Mouse (Mus musculus): ENCODE measurements at regions not wholly inside any gene's neighbourhood (a gene's known extent, or its start where the extent isn't known, plus 50 kb on each side); places are given as distances from the start of the nearest gene placed in this dataset.
"Not testable (repeated sequence)": the region's sequence is repeated elsewhere in the genome, so short reads cannot be mapped to it uniquely, and the experiment has no call there.

- DNase-seq (ENCODE audit: low spot score): not testable (repeated sequence)
Observed at GRCm38 (mm10) chr13:50906431-50906830, 194.2 kb upstream of the Spin1 start.

- no peak for DNase-seq (ENCODE audit: low spot score)
Observed at GRCm38 (mm10) chr13:50906910-50907309, 193.8 kb upstream of the Spin1 start.

GRCm38 (mm10) chr13:50912776-50913175, 187.9 kb upstream of the Spin1 start:
- not testable (repeated sequence) for DNase-seq (ENCODE audit: low spot score)

DNA sequence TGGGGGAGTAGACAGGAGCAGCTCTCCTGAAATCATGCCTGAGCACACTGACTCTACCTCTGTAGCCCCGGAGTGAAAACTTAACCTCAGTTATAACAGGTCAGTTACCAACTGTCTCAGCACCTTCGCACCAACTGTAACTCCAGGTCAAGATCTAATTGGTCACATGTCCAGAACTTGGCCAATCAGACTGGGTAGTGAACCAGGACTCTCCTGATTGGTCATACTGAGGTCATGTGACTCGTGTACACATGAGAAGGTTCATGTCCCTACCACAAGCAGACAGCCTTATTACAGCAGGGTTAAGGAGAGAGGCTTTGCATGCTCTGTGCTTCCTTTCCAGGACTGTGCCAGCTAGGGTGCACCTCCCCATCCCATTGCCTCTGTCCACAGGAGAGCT, 166.7 kb upstream of the Spin1 start:
- not testable (repeated sequence) for DNase-seq (ENCODE audit: low spot score)

DNA sequence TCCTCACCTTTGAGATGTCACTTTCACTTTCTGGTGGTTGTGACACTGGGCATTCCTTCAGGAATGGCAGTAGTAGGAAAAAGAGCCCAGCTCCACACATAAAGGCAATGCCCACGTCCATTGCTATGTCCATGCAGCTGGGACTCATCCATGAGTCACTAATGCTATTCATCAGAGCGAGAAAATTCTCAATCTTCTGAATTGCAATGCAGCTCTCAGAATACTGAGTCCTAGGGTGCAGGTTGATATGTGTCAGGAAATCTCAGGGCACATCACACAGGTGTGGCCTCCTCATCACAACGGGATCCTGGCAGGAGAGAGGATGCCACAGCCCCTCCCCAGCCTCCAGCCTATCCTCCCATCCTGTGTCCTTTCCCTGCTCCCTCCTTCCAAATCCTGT, 158.1 kb upstream of the Spin1 start:
- no peak for DNase-seq (ENCODE audit: low spot score)

- peak; percentile 90 for DNase-seq (ENCODE audit: low spot score)
Observed at GRCm38 (mm10) chr13:50949545-50950226, 151.0 kb upstream of the Spin1 start.

- no peak for DNase-seq (ENCODE audit: low spot score)
Observed at GRCm38 (mm10) chr13:50954671-50955070, 146.0 kb upstream of the Spin1 start.

DNA sequence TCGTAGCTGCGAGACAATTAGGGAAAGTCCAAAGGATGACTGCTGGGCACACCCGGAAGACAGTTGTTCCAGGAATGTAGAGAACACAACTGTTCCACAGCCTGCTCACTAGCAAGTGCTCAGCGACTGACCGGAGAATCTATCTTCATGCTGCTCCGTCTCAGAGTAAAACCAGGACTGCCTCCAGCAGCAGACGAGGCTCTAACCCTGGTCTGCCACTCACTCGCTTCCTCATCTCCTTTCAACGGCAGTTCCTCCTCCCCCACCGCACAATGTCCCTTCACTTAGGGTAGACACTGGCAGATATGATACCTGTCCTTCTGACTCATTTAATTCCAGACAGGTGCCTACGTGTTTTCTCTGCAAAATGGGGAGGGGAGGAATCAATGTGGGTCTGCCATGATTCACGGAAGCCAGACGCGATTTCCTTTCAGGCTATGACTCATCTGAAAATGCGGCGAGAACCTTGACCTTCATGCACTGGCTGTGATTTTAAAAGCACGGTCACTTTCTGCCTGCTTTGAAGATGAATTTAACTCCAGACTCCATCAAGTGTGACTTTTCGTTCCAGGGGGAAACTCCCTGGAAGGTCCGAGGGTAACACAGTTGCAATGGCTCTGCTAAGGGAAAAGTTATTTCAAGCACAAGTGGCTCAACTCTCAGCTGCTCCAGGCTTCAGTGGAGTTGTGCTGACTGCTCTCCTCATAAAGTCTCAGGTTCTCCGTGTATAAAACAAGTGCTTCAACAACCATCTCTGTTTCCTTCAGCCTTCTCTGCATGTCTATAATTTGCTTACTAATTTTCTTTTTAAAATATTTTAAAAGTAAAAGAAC, 142.4 kb upstream of the Spin1 start:
- DNase-seq (ENCODE audit: low spot score): no peak

GRCm38 (mm10) chr13:50960909-50961308, 139.8 kb upstream of the Spin1 start:
- DNase-seq (ENCODE audit: low spot score): no peak

DNA sequence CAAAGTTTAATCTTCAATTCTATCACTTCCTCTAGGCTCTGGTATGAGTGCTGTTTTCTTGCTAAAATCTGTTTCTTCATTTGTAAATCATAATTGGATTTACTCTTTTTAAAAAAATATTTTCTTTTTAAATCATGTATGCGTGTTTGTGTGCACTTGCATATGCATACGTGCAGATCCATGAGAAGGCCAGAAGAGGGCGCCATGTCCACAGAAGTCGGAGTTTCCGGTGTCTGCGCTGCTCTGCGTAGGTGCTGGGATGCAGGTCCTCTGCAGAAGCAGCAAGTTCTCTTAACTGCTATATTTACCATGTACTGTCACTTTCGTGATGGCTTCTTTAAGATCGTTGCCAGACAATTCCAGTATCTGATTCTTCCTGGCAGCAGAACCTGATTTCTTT, 136.6 kb upstream of the Spin1 start:
- DNase-seq (ENCODE audit: low spot score): no peak

- not testable (repeated sequence) for DNase-seq (ENCODE audit: low spot score)
Observed at GRCm38 (mm10) chr13:50965041-50965440, 135.6 kb upstream of the Spin1 start.

GRCm38 (mm10) chr13:50965678-50966077, 135.0 kb upstream of the Spin1 start:
- DNase-seq (ENCODE audit: low spot score): no peak

DNA sequence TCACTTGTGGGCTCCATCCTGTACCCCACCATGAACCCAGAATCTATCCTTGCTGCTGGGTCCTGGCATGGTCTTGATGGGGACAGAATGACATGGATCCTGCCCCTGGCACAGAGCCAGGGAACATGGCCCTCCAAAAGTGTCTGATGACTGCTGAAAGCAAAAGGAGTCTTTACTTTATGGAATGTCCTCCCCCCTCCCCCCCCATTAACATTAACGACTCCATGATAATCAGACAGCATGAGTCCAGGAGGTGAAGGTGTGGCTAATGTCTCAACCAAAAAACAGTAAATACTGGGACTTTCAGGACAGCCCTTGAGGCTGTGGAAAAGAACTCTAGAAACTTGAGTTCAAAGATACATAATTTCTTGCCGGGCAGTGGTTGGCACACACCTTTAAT, 133.9 kb upstream of the Spin1 start:
- no peak for DNase-seq (ENCODE audit: low spot score)

GRCm38 (mm10) chr13:50973379-50973778, 127.3 kb upstream of the Spin1 start:
- no peak for DNase-seq (ENCODE audit: low spot score)

DNA sequence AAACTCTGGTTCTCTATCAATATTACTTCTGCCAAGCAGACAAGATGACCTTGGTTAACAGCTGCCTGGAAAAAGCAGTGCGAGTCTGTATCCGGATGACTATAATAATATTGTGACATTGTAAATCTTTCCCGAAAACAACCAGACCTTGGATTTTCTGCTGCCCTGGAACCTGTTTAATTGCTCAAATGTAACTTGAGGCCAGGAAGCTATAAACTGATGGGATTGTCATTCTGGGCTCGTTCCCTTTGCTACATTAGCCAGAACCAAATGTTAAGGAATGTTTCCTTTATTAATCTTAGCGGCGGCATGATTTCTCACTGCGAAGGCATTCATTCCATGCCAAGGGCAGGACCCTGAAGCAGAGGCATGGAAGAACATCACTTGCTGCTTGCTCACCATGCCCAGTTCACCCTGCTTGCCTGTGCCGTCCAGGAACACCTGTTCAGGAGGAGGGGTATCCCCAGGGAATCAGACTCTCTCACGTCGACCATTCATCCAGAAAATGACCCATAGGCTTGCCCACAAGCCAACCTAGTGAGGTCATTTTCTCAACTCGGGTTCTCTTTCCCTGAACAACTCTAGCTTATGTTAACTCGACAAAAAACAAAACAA, 125.3 kb upstream of the Spin1 start:
- DNase-seq (ENCODE audit: low spot score): peak; percentile 19

DNA sequence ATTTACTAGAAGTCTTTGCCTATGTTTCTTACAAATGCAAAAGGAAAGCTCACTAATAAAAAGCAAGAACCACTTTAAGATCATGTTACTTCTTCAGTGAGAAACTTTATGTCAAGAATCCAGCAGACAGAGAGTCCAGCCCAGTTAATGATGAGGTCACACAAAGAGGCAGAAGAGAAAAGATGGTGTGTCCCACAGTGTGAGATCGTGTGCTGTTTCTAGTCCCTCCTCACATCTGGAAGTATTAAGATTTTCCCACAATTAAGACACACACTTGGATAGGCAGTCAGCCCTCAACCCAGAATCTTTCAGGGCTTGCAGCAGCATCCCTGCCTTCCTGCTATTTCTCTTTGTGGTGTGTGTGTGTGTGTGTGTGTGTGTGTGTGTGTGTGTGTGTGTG, 118.7 kb upstream of the Spin1 start:
- DNase-seq (ENCODE audit: low spot score): no peak

GRCm38 (mm10) chr13:50982990-50983389, 117.7 kb upstream of the Spin1 start:
- DNase-seq (ENCODE audit: low spot score): no peak

GRCm38 (mm10) chr13:50991726-50992432, 108.8 kb upstream of the Spin1 start:
- no peak for DNase-seq (ENCODE audit: low spot score)

DNA sequence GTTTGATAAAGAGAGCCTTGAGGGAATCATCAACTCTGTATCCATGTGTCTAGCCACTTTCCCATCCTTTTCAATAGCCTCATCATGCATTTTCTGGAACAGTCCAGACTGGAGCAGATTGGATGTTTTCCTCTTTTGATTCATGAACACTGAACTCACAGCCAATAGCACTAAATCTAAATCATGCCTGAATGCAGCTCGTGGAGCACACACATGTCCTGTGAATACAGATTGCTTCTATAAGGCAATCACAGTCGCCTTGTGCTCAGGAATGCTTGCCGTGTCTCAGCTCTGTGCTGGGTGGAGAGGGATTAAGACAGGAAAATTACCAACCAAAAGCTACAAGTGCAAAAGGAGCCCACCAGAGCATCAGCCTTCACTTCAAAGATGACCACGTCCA, 100.9 kb upstream of the Spin1 start:
- DNase-seq (ENCODE audit: low spot score): no peak

DNA sequence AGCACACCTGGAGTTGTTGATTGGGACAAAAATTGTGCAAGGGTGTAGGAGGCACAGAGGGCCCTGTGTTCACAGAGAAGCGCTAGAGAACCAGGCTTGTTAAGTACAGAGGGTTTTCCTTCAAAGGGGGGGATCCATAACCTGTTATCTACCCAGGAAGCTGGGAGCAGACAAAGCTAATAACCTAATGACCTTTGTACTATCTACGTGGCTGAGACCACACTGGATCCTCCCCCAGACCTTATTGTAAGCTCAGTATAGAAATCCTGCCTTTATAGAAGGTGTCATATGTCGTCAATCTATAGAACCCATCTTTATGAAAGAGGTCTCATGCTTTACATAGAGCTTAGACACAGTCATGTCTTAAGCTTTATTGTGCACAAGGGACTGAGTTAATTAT, 95.9 kb upstream of the Spin1 start:
- no peak for DNase-seq (ENCODE audit: low spot score)

DNA sequence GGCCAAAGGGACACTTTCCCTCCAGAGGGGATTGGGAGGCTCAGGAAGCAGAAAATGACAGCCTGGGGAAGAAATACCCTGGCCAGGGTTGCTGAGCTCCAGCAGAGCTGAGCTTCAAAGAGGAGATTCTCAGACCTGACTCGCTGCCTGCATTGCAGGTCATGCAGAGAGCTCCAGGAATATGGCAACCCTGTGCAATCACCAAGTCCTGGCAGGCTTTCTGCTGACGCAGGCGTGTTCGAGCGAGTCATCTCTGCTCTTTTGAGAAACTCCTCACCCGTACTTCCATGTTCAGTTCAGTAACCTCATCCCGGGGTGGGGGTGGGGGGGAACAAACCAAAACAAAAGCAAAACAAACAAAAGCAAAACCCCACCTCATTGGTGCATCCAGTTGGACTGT, 89.9 kb upstream of the Spin1 start:
- DNase-seq (ENCODE audit: low spot score): no peak

DNA sequence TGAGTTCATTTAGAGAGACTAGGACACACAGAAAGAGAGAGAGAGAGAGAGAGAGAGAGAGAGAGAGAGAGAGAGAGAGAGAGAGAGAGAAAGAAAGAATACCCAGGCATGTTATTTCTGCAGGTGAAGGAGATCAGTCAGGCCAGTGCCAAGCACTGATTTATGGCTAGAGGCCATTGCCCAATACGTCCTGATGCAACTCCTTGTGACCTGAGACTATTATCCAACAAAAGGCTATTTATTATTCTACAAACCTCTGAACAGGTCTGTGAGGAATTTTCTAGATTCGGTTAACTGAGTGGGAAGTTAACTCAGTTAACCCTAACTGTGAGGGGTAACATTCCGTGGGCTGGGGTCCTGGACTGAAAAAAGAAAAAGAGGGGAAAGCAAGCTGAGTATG, 84.5 kb upstream of the Spin1 start:
- DNase-seq (ENCODE audit: low spot score): no peak
